Mouse (Mus musculus) thymus, adult 2 months (tissue): Measurements from ENCODE around the gene Ccdc65.
A peak's percentile ranks its signal among the peaks of the same experiment; 100 is the strongest.

Experiments used
- CTCF ChIP-seq: fragments of 200-500 bp; IDR thresholded peaks from 2 replicates; pipeline ENCODE4 v1.5.1; 2012; ENCODE audit warnings: mild to moderate bottlenecking, control low read depth, low read length, moderate library complexity, borderline replicate concordance; ENCODE audit not compliant: control insufficient read depth, poor library complexity, insufficient read depth; ENCODE audit errors: extremely low read depth
- POLR2A ChIP-seq: fragments of 200-500 bp; IDR thresholded peaks from 2 replicates; pipeline ENCODE4 v1.6.1; 2012; ENCODE audit warnings: mild to moderate bottlenecking, low read length, control low read depth, moderate library complexity; ENCODE audit not compliant: control insufficient read depth, poor library complexity, insufficient read depth; ENCODE audit errors: extremely low read depth

GRCm38 (mm10) chr15:98699190-98700105 lies 8.6 kb upstream of the Ccdc65 start:
- TF ChIP-seq CTCF (peak; percentile 98), POLR2A (no peak)
